Mouse (Mus musculus) adrenal gland, adult 18-20 months (tissue): Measurements from ENCODE around the gene Serpina9. TPM values are rescaled to one million over a fixed set of nuclear protein-coding genes. Genes with fewer than 3 reads are reported as not detected.
"Not testable (repeated sequence)": the region's sequence is repeated elsewhere in the genome, so short reads cannot be mapped to it uniquely, and the experiment has no call there.

Experiments used
- DNase-seq, 2 experiments: peaks; one replicate each; pipeline ENCODE4 v3.0.0; 2021 to 2022; ENCODE audit warnings: low spot score in 2 of 2
- total RNA-seq, 2 experiments: library from RNA; stranded (reverse); gene quantifications; 1 replicate in 1 of 2; 2 replicates in 1 of 2; pipeline ENCODE4 v1.2.3; 2021

Gene Serpina9
- total RNA-seq, 2 experiments from 2014 or later: not detected

GRCm38 (mm10) chr12:103992945-103993344 lies 20.6 kb downstream of the Serpina9 start:
- no peak for DNase-seq

- DNase-seq: no peak
These were observed 23.7 kb downstream of the Serpina9 start, which contains the start of gene Serpina11 for GRCm38 (mm10) chr12:103989857-103990256. Serpina11 (minus strand) TSS chr12:103989957.

DNA sequence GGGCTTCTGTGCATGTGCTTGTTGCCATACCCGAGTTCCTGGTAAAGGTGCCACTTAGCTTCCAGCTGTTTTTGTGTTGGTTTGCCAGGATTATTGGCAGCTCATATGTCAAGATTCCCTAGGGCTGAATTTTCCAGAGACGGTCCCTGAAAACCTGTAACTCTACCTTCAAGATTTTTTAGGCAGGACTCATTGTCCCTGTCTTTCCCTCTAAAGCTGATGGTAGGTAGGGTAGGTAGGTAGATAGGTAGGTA lies 24.1 kb downstream of the Serpina9 start:
- DNase-seq: no peak

GRCm38 (mm10) chr12:103988754-103989513 lies 24.6 kb downstream of the Serpina9 start:
- no peak for DNase-seq

DNA sequence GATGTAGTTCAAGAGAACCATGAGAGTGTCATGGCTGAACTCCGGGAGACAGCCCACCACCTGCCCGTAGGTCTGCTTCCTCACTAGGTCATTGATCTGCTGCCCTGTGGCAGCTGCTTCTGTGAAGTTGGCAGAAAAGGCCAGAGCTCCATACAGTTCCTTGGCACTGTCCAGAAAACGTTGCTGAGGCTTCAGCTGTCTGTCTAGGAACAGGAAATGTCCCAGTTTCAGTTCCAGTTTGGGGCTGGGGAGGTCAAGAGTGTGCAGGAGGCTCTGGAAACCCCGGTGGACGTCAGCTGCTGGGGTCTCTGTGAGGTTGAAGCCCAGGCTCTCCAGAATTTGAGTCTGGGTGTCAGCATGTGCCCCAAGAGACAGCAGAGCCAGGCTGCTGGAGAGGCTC lies 27.7 kb downstream of the Serpina9 start:
- DNase-seq: no peak

- DNase-seq: peak; percentile 33 to 55
These were observed 28.6 kb downstream of the Serpina9 start for GRCm38 (mm10) chr12:103984935-103985334.

- no peak for DNase-seq
These were observed 31.8 kb downstream of the Serpina9 start for GRCm38 (mm10) chr12:103981646-103982360.

DNA sequence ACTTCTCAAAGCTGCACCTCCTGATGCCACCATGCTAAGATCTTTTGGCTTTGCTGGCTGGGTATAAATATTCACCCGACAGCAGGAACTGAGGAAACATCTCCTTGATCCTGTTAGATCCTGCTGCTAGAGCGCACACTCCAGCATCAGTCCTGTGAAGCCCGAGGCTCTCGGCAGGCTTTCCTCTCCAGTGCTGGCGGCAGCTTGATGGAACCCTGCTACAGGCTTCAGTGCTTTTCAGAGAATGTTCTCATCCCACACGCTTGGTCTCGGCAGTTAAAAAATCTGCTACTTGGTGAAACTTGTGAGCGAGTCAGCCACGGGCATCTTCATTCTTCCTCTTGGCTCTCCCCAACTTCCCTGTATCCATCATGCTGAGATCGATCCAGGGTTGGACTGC lies 35.3 kb downstream of the Serpina9 start:
- no peak for DNase-seq

GRCm38 (mm10) chr12:103977846-103978245 lies 35.7 kb downstream of the Serpina9 start:
- DNase-seq: peak; percentile 19 to 30

DNA sequence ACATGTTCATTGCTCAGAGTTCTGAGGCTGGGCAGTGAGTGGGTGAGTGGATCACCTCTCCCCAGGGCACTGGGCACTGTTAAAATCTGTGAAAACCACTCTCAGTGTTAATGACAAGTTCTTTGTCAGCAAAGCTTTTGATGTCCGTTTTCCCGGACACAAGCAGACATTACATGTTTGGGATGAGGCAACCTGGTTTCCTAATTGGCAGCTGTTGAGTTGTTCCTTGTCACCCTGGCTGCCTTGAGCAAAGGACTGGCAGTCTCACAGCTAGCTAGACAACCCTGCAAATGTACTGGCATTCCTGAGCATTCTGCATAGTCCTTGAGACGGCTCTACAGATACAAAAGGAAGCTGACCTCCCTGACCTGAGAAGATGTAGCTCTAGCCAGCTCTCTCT lies 36.5 kb downstream of the Serpina9 start:
- DNase-seq: no peak

GRCm38 (mm10) chr12:103971080-103971479 lies 42.5 kb downstream of the Serpina9 start:
- DNase-seq: no peak

DNA sequence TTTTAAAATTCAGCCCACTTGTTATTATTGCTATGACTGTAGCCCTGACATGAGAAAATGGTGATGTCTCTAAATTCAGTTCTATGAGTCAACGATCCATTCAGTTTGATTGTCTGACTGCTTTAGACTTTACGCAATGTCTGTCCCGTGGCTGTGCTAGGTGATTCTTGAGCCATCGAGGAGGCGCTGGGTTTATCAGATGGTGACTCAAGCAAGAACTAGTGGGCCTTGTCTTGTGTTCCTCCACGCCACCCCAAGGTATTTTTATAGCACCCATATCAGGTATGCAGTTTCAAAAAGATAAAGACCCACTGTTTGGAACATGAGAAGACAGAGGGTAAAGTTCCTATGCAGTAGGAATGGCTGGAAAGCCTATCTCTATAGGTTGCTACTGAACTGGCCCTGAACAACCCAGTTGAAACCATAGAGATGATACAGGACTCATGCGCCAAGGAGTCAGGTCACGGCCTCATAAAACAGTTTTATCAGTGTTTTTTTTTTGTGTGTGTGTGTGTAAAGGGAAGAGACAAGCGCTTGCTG lies 43.9 kb downstream of the Serpina9 start:
- no peak for DNase-seq

- no peak for DNase-seq
These were observed 46.8 kb downstream of the Serpina9 start for GRCm38 (mm10) chr12:103966761-103967160.

DNA sequence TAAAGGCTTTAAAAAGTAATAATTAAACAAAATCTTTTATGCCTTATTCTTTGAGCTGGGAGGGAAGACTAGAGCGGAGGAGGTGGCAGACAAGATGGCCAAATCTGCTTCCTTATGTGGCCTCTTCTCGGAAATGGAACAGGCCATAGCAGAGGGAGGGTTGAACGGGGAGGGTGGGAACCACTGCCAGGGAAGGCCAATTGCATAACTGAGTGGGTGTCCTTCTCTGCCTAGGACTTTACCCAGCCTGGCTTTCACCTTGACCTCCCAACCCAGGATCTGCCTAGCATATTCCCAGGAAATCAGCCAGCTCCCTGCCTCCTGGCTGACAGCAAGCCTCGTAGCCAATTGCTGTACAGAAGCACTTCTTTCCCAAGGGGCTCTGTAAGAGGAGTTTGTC lies 50.3 kb downstream of the Serpina9 start:
- DNase-seq: peak in 1 of 2 experiments; percentile 21

- no peak for DNase-seq
These were observed 50.7 kb downstream of the Serpina9 start for GRCm38 (mm10) chr12:103962860-103963259.

- DNase-seq: no peak
These were observed 51.2 kb downstream of the Serpina9 start for GRCm38 (mm10) chr12:103962337-103962736.

DNA sequence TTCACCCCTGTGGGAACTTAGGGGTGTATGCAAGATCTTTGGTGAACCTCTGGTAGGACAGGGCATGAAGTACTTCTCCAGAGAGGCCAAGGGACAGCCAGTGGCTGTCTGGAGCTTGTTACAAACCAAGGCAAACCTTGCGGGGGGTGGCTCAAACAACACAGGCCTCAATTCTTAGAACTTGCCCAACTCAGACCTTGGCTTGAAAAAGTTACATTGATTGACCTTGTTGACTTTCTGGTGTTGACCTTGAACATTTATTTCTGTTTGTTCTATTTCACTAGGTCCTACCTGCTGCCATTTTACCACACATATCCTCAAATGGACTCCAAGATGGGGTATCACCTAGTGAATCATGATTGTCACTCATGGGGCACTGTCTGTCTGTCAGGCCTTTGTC lies 51.8 kb downstream of the Serpina9 start:
- DNase-seq: no peak

GRCm38 (mm10) chr12:103958798-103959197 lies 54.8 kb downstream of the Serpina9 start, which contains the start of gene Serpina1e:
Serpina1e (minus strand) TSS chr12:103958975.
- no peak for DNase-seq

- DNase-seq: not testable (repeated sequence)
These were observed 57.0 kb downstream of the Serpina9 start for GRCm38 (mm10) chr12:103956555-103956954.

DNA sequence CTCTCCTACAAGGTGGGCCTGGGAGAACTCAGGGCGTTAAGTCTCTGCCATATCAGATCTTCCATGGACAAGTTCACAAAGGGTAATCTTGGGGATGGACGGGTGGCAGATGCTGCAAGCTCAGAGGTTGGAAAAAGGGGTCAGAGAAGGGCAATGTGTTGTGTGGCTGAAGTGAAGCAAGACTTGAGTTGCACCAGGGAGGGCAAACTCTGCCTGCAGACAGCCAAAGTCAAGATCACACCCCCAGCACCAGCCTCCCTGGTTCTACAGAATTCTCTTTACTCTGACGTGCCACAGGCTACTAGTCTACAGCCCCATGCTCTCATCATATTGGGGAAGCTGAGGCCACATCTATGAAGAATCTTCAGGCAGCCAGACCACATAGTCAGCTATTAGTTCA lies 60.6 kb downstream of the Serpina9 start:
- DNase-seq: not testable (repeated sequence)

DNA sequence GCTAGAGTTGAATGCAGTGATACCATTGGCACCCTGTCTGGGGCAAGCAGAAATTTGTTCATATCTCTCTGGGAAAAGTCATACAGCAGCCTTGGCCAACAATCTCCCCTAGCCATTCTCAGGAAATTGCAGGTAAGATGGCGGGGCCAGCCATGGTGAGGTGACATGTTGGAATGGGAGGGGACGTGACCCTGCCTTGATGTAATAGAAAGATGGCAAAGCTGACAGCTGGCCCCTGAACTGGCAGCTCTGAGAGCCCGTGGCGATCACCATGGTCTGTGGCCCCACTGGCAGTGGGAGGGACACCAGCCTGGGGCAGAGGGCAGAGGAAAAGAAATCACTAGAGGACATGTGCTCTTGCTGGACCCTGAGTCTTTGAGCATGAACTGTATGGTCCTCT lies 67.3 kb downstream of the Serpina9 start:
- no peak for DNase-seq
